Mouse (Mus musculus): ENCODE measurements around the gene Fxr2. TPM values are rescaled to one million over a fixed set of nuclear protein-coding genes. Genes with fewer than 3 reads are reported as not detected.
A peak's percentile ranks its signal among the peaks of the same experiment; 100 is the strongest.

Gene Fxr2
- total RNA-seq, 2 experiments from 2014 or later = 98.2 to 107 TPM

DNA sequence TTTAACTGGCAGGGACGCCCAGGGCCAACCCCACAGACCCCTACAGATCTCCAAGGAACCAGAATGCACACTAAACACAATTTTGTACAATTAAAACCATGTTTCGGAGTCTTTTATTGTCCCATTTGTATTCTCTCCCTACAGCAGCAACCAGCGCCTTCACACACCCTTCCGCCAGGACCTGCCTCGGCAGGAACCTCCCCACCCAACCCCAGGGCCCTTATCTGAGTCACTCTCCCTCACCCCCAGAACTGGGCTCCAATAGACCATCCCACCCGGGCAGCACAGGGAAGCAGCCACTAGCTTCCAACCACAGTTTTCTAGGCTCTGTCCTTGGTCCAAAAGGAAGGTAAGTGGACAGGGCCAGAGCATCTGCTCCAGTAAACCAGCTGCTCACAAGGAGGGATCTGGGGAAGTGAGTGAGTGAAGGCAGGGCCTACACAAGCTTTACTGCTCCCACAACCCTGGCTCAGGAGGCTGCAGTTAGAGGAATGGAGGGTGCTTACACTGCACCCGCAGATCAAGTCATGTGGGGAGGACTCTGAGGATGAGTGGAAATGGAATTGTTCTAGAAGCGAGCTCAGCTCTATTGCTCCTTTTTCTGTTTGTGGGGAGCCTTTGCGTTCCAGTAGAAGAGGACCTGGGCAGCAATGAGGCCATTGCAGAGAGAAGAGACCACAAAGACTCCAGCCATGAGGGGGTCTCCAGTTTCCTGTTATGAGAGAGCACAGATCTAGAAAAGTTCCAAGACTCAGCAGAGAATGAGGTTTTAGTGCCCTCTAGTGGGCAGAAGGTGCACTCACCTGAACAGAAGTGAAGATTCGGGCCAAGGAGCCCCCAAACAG lies 24.0 kb downstream of the Fxr2 start:
- DNase-seq = no peak
- intact Hi-C loops (cut with DNase I) = no loop called here

DNA sequence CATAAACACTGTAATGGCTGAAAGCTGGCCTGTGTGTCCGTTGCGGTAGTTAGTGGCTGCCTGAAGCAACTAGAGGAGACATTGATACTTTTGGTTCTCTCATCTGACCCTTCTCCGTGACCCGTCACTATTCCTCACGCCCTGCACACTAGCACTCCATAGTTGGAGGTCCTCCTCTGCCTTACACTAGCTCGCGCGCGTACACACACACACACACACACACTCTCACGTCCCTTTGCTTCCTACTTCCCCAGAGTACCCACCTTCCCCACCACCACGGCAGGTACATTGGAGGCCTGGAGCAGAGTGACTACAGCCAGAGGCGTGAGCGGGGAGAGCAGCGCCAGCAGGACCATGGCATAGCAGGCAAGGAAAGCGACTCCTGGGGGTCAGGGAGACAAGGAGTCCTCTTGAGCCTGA lies 24.7 kb downstream of the Fxr2 start:
- no peak for DNase-seq
- intact Hi-C loops (cut with DNase I) = no loop called here

DNA sequence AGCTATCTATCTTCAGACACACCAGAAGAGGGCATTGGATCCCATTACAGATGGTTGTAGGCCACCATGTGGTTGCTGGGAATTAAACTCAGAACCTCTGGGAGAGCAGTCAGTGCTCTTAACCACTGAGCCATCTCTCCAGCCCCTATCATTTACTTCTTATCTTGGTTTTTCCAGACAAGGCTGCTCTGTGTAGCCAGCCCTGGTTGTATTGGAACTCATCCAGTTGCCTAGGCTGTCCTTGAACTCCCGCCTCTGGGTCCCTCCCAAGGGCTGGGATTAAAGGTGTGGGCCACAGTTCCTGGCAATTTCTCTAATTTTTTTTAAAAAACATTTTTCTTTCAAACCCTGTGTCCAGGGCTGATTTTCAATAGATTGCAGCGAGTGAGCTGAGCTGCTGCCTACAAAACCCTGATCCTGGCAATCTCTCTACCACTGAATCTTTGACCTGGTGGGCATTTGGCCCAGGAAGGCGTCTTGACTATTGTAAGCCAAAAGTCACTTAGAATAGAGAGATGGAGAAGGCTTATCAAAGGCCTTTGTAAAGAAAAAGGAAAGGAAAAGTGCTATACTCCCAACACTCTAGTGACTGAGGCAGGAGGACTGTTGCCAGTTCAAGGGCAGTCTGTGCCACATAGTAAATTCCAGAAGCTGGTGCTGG lies 28.6 kb downstream of the Fxr2 start:
- intact Hi-C loops (cut with DNase I) = no loop called here
- no peak for DNase-seq

DNA sequence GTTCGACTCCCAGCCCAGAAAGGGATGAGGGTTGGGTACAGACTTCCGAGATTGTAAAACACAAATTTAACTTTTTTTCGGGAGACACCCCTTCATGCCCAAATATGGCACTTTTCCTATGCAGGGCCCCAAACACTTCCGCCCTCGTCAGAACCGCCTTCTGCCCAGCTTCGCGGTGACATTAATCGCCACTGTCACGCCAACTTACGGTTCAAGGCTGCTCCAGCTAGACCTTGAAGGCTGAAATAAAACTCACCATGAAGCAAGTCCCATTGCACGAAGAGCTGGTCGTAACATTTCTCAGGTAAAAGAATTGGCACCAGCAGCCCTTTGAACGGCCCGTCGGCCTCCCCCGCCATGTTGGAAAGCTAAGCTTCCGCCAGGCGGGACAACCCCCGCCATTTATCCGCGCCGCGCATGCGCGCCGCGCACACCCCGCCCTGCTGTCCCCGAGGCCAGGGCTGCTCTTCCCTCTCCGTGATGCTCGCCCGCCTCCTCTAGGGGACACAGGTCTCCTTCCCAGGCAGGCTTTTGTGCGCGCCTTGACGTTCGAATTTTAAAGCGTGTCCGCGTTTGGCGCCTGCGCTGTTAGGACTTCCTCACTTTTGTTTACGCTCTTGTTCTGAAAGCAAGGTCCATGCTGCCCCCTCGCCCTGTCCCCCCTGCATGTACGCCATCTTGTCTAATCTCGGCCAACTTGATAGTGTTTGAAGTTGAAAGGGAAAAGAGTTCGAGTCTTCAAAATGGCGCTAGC lies 29.6 kb downstream of the Fxr2 start, which contains the start of gene Mpdu1:
Gene Mpdu1 (minus strand): TSS at position 430 of the 754 bp plus-strand sequence.
- intact Hi-C loops (cut with DNase I) = no loop called here
- DNase-seq = peak; percentile 97

DNA sequence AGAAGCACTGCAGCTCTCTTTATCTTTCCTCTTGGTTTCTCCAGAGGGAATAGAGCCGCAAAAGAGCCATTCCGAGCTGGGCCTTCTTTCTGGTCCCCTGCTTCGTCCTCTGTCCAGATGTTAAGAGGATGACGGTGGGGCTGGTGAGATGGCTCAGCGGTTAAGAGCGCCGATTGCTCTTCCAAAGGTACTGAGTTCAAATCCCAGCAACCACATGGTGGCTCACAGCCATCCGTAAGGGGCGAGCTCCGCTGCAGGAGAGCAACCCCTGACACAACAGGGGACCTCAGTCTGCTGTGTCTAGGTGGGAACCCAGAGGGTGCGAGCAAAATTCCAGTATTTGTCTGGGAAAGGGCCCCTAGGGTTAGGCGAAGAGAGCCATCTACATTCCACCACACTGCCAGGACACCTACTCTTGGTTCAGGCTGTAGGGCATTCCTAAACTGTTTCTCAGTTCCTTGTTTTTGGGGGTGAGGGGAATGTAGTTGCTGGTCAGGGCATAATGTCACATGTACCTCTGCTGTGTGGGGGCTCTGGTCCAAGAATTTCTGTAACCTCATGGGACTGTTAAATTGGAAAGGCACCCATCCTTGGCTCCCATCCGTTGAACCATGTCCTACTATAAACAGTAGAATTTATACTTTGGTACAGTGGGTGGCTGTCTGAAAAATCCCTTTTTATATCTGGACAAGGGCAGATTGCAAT lies 30.3 kb downstream of the Fxr2 start:
- intact Hi-C loops (cut with DNase I) = no loop called here
- no peak for DNase-seq

DNA sequence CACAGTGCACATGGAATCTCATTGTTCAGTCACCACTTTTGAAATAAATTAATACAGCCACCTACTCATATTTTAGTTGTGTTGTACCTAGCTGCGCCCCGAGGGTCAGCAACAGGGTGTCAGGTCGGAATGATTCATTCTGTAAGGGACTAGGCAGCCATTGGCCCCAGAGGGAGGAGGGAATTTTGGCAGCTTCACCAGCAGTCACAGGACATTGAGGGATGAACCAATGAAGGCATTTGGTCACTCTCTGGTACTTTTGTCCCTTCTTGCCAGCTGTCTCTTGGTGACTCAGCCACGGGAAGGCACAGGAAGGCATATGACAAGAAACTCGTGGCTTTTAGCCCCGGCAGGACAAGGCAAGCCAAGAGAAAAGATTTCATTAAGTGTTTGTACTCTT lies 31.0 kb downstream of the Fxr2 start:
- no peak for DNase-seq
- intact Hi-C loops (cut with DNase I) = no loop called here

DNA sequence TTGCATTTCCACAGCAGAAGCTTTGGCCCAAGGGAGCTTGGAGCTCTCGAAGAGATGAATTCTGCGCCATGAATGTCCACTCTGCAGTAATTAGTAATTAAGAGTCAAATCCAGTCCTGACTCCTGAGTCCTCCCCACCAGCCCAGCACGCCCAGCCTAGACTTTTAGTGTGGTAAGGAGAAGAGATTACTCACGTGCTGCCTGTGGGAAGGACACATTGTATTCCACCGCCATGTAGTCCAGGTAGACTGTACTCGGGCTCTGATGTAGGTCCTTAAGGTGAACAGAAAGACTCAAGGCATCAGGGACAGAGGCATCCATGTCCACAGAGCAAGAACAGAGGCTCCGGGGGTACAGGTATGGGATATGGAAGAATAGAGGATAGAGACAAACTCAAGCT lies 32.1 kb downstream of the Fxr2 start:
- no peak for DNase-seq
- intact Hi-C loops (cut with DNase I) = no loop called here

DNA sequence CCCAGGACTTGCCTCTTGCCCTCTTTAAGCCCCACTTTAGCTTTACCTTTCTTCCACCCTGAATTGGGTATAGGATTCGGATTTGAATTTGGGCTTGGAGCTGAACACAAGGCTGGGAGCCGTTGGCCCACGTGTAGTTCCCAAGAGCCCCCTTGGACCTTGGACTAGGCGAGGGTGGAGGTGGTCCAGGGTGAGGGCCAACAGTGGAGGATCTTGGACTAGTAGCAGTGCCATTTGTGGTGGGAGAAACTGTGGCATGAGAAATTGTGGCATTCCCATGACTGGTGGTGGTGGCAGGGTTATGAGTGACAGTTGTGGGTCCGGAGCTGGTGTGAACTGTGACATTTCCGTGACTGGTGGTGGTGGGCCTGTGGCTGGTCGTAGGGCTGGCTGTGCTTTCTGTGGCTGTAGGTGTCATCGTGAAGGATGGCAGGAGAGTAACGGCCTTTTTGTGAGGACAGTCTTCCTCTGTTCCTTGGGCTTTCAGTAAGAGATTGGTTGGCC lies 32.7 kb downstream of the Fxr2 start:
- intact Hi-C loops (cut with DNase I) = no loop called here
- no peak for DNase-seq

DNA sequence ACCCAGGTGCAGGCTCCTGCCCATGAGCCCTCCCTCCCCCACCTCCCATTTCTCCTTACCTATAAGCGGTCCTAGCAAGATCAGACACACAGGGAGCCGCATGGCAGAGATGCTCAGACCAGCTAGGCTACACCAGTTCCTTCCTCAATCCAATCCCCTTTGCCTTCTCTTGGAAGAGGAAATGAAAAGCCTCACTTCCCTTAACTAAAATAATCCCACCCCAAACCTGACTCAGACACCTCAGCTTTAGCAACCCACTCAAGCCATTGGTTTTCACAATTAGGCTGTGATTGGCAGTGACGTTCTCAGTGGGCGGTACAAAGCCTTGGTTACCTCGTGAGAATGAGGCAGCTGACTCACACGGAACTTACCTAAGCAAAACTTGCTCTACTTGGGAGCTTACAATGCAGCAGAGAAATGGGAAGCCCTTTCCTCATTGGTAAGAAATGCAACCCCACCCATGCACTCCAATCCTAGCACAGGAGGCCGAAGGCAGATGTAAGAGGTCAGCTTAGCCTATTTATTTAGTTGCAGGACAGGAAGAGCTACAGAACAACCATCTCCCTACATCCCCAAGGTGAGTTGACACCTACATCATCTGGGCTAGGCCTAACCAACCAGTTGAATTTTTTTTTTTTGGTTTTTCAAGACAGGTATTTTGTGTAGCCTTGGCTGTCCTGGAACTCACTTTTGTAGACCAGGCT lies 33.3 kb downstream of the Fxr2 start, which contains the start of gene Cd68:
Gene Cd68 (minus strand): TSS at position 193 of the 704 bp plus-strand sequence.
- intact Hi-C loops (cut with DNase I) = no loop called here

DNA sequence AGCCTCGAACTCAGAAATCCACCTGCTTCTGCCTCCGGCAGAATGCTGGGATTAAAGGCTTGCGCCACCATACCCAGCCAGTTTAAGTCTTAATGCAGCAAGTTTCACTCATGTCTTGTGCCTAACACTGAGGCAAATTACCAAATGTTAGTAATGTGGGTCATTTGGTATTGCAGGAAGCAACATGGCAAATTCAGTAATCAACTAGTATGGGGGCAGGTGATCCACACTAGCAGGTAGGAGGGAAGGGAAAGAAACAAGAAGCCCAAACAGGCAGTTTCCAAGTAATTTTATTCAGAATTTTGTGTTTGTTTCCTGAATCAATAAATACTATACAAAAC lies 33.8 kb downstream of the Fxr2 start:
- DNase-seq = no peak
- intact Hi-C loops (cut with DNase I) = no loop called here

More for the DNA sequence above, 33.3 kb downstream of the Fxr2 start, which contains the start of gene Cd68:
- no peak for DNase-seq

DNA sequence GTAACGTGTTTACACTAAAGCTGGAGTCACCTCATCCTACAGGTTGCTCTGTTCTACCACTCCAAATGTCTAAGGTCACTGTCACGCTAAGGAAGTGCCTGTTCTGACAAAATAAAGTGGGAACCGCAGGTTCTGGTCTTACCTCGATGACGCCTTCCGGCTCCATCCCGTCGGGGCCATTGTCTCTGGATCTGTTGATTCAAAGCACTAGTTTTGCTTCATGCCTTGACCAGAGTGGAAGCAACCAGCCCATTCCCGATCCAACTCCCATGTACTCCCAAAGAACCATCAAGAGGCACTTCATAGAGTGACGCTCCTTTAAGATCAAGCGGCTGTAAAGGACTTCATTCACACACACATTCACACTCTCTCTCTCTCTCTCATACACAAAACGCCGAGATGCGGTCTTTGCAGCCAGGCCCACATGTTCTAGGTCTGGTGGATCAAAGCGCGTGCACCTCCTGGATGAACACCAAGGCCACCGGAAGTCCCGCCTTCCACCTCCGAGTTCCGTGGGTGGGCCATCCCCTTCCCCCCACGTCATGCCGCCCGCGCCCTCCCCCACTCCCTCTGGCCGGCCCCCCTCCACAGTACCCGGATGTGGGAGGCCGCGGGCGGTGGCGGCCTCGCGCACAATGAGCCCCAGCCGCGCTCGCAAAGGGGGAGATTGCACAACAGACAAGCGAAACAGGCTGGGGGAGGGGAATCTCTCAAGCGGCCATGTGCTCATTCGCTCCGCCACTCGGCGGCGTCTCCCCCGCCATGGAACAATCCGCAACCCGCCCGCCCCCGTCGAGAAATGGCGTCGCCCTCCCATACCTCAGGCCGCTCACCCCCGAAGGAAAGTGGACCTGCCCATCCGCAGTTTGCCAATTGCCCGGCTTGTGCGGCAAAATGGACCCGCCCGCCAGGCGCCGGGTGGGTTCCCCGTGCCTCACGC lies 38.3 kb downstream of the Fxr2 start:
- peak; percentile 97 for DNase-seq
- intact Hi-C loops (cut with DNase I) = no loop called here

DNA sequence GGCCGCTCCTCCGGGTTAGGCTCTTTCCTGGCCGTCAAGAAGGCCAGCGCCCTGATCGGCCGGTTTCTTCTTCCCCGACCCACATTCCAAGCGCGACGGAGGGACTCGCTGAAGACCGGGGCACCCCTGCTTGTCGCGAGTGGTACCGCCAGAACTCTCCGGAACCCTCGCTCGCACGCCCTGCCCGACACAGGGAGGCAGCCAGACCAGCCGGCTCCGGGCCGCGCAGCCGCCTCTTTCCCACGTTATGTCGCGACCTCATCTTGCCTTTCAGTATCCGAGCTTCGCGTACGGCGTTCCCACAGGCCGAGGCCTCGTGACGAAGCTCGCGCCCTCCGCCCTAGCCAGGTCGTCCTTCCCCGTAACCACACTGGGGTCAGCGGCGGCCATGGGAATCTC lies 38.9 kb downstream of the Fxr2 start:
- intact Hi-C loops (cut with DNase I) = no loop called here
- no peak for DNase-seq

DNA sequence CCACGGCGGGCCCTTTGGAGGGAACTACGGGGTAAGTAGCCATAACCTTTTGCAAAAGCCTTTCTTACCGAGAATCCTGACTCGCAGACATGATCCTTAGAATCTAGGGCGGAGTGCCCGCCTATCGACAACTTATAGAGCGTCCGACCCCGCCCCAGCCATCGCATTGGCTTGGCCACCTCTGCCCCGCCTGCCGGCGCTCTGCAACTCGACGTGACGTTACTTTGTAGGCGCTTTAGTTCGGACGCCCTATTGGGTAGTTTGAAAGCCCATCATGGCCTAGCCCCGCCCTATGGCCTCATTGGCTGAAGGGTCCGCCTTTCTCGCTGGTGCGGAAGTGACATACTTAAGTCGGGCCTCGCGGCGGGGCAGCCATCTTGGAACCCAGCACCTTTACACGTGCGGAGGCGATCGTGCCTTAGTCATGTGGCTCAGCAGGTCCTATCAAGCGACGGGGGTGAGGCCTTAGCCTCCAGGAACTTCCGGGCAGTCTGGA lies 39.5 kb downstream of the Fxr2 start, which contains the start of gene Eif4a1:
Gene Eif4a1 (minus strand): TSS at position 213 of the 496 bp plus-strand sequence.
- peak; percentile 100 for DNase-seq
- intact Hi-C loops (cut with DNase I) = no loop called here

DNA sequence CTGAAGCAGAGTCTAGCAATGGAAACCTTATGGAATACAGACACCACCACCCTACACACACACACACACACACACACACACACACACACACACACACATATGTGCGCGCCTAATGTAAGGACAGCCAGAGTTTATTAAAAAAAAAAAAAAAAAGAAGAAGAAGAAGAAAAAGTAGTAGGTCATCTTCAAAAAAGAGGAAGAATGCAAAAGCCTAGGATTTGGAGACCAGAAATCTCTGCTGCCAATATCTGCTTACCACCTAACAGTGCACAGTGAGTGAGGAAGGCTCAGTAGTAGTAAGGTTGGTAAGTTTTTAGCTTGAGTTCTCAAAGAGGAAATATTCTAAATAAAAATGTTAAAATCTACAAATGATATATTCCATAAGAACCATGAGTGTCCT lies 46.4 kb downstream of the Fxr2 start:
- no peak for DNase-seq
- intact Hi-C loops (cut with DNase I) = no loop called here

DNA sequence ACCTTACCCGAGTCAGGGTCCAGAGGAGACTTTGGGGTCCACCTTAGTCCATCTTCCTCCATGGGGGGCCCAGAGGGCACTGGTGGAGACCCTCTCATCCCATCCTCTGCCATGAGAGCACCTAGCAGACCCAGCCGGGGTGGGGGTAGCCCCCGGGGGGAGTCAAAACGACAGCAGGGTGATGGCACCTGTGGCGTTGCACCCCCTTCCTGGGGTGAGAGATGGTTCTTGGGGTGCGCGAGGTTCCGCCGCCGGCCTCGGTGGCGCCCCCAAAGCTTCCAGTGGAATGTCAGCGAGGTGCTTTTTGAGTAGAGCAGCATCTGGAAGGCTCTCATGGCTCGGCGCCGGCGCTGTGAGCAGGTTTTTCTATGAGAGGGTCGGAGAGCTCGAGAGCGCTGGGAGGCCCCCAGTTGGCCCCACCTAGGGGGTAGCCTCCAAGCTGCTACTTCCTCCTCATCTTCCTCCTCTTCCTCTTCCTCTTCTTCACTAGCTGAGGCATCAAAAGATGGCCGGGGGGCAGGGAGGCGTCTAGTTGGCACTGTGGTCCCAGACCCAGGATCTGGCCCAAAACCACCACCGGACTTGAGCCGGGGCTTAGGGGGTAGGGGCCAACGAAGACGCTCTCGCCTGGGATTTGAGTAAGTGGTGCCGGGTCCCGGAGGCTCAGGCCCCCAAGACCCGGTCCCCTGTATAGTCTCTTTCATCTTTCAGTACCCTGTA lies 47.5 kb downstream of the Fxr2 start:
- intact Hi-C loops (cut with DNase I) = loop anchor here (5.0 kb wide), 1 partner anchor 77 kb away; the partner anchor contains the start of gene Polr2a
- no peak for DNase-seq

DNA sequence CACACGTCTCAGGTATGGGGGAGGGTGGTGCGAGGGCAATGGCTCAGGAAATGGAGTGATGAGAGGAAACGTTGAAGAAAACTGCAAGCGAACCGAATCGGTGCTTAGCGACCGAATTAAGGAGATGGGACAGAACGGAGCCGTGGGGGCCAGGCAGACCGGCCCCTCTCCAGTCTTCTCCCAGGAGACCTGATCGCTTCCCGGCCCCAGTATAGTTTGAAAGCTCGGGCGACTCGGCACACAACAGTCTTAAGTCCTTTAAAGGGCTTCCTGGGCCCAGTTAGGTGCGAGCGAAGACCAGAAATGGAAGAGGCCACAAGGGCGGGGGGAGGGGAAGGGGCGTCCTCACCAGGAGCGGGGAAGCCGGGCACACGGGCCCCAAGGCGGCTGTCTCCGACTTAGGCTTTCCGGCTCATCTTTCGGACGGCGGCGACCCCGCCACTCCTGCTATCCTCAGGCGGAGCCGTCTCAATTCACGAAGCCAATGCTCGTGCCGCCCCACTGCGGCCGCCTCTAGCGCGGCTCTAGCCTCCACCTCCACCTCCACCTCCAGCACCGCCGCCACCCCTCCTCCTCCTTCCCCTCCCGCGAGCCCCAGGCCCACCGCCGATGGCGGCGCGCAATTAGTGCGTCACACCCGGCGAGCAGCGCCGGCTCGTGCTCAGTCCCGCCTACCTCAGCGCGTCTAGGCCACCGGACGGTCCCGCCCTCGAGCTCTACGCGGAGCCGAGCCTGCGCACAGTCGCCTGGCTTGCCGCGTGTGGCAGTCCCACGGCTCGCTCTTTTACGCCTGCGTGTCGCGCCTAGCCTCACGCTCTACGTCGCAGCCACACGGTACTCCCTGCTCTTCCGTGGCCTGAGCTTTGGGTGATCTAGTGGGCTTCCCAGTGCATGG lies 48.8 kb downstream of the Fxr2 start, which contains the start of gene Senp3:
Gene Senp3 (minus strand): TSS at position 771 of the 895 bp plus-strand sequence.
- intact Hi-C loops (cut with DNase I) = loop anchor here (5.0 kb wide), 1 partner anchor 76 kb away; the partner anchor contains the start of gene Polr2a
- DNase-seq = peak; percentile 98
